Mouse (Mus musculus) stomach, postnatal 0 days (tissue): Measurements from ENCODE around the gene 1700001F09Rik.
"Not testable (repeated sequence)": the region's sequence is repeated elsewhere in the genome, so short reads cannot be mapped to it uniquely, and the experiment has no call there.

ENCODE experiments used
- CTCF ChIP-seq: IDR thresholded peaks from 2 replicates; pipeline ENCODE4 v1.5.1; 2016; ENCODE audit warnings: antibody characterized with exemption, low read depth, mild to moderate bottlenecking, moderate library complexity
- EP300 ChIP-seq: optimal IDR thresholded peaks from 2 replicates; pipeline ENCODE3; 2016; ENCODE audit warnings: antibody characterized with exemption

GRCm38 (mm10) chr14:43347711-43348110 is at the start of gene 1700001F09Rik:
- not testable (repeated sequence) for TF ChIP-seq CTCF, EP300
